ENCODE assay signal across 16 mouse cellular contexts in genomic region chrX:77407925-77408324, GRCm38 (mm10).
"Had no signal": no experiment of that assay in that cellular context is flagged by ENCODE, and none has a peak within 500 bp of the region (broad histone marks: within the 10 kb centered on the region; RNA-seq: fewer than 3 reads in every experiment).

No protein-coding gene starts in this region.

- H3K4me3 ChIP-seq: left cerebral cortex, adult 2 months; liver, embryonic 13.5 days; midbrain, embryonic 12.5 days; myocyte; neural tube, embryonic 13.5 days had no signal

- H3K4me2 ChIP-seq: liver, embryonic 13.5 days; midbrain, embryonic 12.5 days; neural tube, embryonic 13.5 days had no signal

- DNase-seq: kidney, adult 18-20 months; kidney, adult 9 months; kidney, postnatal 14 days; kidney, postnatal 4 days; liver, embryonic 13.5 days; lung, adult 2 months; thymus, adult 18-20 months; thymus, postnatal 36 days had no signal

- H3K9me3 ChIP-seq: liver, embryonic 13.5 days; midbrain, embryonic 12.5 days; neural tube, embryonic 13.5 days had no signal

- ATAC-seq: intestine, embryonic 16.5 days; midbrain, embryonic 16.5 days had no signal

- H3K36me3 ChIP-seq: liver, embryonic 13.5 days; midbrain, embryonic 12.5 days; neural tube, embryonic 13.5 days had no signal

- H3K4me1 ChIP-seq: liver, embryonic 13.5 days; midbrain, embryonic 12.5 days; neural tube, embryonic 13.5 days had no signal

- H3K27ac ChIP-seq: left cerebral cortex, adult 2 months; liver, embryonic 13.5 days; macrophage; midbrain, embryonic 12.5 days; neural tube, embryonic 13.5 days; stomach, postnatal 0 days had no signal

- H3K9ac ChIP-seq: liver, embryonic 13.5 days; midbrain, embryonic 12.5 days; neural tube, embryonic 13.5 days had no signal

- H3K27me3 ChIP-seq: liver, embryonic 13.5 days; midbrain, embryonic 12.5 days; neural tube, embryonic 13.5 days had no signal
